Mouse (Mus musculus) gastrocnemius, adult 2 months (tissue): ENCODE results near the gene Gm4846. TPM values are rescaled to one million over a fixed set of nuclear protein-coding genes. Genes with fewer than 3 reads are reported as not detected.
"Not testable (repeated sequence)": the region's sequence is repeated elsewhere in the genome, so short reads cannot be mapped to it uniquely, and the experiment has no call there.

Experiments used
- DNase-seq: peaks from one replicate; pipeline ENCODE4 v3.0.0; 2022
- H3K27ac ChIP-seq: fragments of 200-600 bp; 2 replicates; pipeline ENCODE4 v1.8.1; 2022; ENCODE audit warnings: mild to moderate bottlenecking
- H3K4me3 ChIP-seq: fragments of 200-600 bp; 2 replicates; pipeline ENCODE4 v1.8.1; 2022; ENCODE audit warnings: mild to moderate bottlenecking, moderate library complexity
- CTCF ChIP-seq: fragments of 200-600 bp; IDR thresholded peaks from 2 replicates; pipeline ENCODE4 v1.8.1; 2022; ENCODE audit warnings: antibody characterized with exemption, mild to moderate bottlenecking, moderate library complexity
- intact Hi-C: fragments of 180-260 bp; cut with DNase I; formaldehyde crosslinking; loops from one replicate; pipeline ENCODE4 v1.15.1; 2025
- long read RNA-seq, 2 experiments: library from polyadenylated mRNA; stranded (forward); transcript quantifications; one replicate each; pipeline ENCODE4 v2.0.0; 2021
- total RNA-seq, 2 experiments: library from RNA; stranded (reverse); gene quantifications; 2 replicates each; pipeline ENCODE4 v1.2.3; 2021

The Gm4846 gene
- not detected for total RNA-seq
- long read RNA-seq, experiment 1 = 0 reads
- long read RNA-seq, experiment 2 = 0 reads

GRCm38 (mm10) chr1:166497488-166497887 lies at the start of gene Gm4846:
Gene Gm4846 (minus strand): TSS chr1:166497588.
- H3K27ac ChIP-seq, intact Hi-C loops, DNase-seq, H3K4me3 ChIP-seq: not testable (repeated sequence)

GRCm38 (mm10) chr1:166531521-166531920 lies 34.1 kb upstream of the Gm4846 start:
- DNase-seq, H3K27ac ChIP-seq, H3K4me3 ChIP-seq, intact Hi-C loops: not testable (repeated sequence)

GRCm38 (mm10) chr1:166524709-166525108 lies 27.3 kb upstream of the Gm4846 start:
- H3K4me3 ChIP-seq, DNase-seq, intact Hi-C loops, H3K27ac ChIP-seq: not testable (repeated sequence)

GRCm38 (mm10) chr1:166519626-166520025 lies 22.2 kb upstream of the Gm4846 start:
- H3K4me3 ChIP-seq, H3K27ac ChIP-seq, intact Hi-C loops, DNase-seq: not testable (repeated sequence)

- Histone ChIP-seq H3K4me3 (no peak overlapping the region), H3K27ac (no peak overlapping the region)
- TF ChIP-seq CTCF = no peak
- no peak for DNase-seq
- intact Hi-C loops = no loop called here
Observed at GRCm38 (mm10) chr1:166516556-166516955, 19.2 kb upstream of the Gm4846 start.

GRCm38 (mm10) chr1:166504206-166504605 lies 6.8 kb upstream of the Gm4846 start:
- H3K4me3 ChIP-seq, H3K27ac ChIP-seq, DNase-seq, intact Hi-C loops: not testable (repeated sequence)

GRCm38 (mm10) chr1:166479503-166479902 lies 17.9 kb downstream of the Gm4846 start:
- no peak for DNase-seq
- intact Hi-C loops = no loop called here
- H3K4me3 ChIP-seq = no peak overlapping the region
- no peak overlapping the region for H3K27ac ChIP-seq
- TF ChIP-seq CTCF = no peak

- no peak for TF ChIP-seq CTCF
- DNase-seq = no peak
- intact Hi-C loops = no loop called here
- H3K27ac ChIP-seq = no peak overlapping the region
- H3K4me3 ChIP-seq = no peak overlapping the region
Observed at GRCm38 (mm10) chr1:166467172-166467571, 30.2 kb downstream of the Gm4846 start.

- Histone ChIP-seq H3K4me3 (no peak overlapping the region), H3K27ac (no peak overlapping the region)
- no peak for TF ChIP-seq CTCF
- DNase-seq = no peak
- intact Hi-C loops = no loop called here
Observed at GRCm38 (mm10) chr1:166462544-166462943, 34.8 kb downstream of the Gm4846 start.

GRCm38 (mm10) chr1:166441992-166442391 lies 55.4 kb downstream of the Gm4846 start:
- no peak overlapping the region for H3K27ac ChIP-seq
- TF ChIP-seq CTCF = no peak
- no peak overlapping the region for H3K4me3 ChIP-seq
- DNase-seq = no peak
- intact Hi-C loops = no loop called here

- DNase-seq = no peak
- Histone ChIP-seq H3K27ac (no peak overlapping the region), H3K4me3 (no peak overlapping the region)
- no peak for TF ChIP-seq CTCF
- intact Hi-C loops = no loop called here
Observed at GRCm38 (mm10) chr1:166439426-166439825, 58.0 kb downstream of the Gm4846 start.

Other genes with a start within 250 kb of the Gm4846 start
- gene Ildr2, start 243.4 kb downstream of the Gm4846 start, total RNA-seq = 1 to 10 TPM; 1.3 to 2.5 TPM
- gene Tada1, start 118.5 kb downstream of the Gm4846 start, total RNA-seq = 1 to 10 TPM; 5.1 to 6.1 TPM
- 10 to 100 TPM; 12.2 to 12.7 TPM for gene Pogk, start 87.7 kb downstream of the Gm4846 start, total RNA-seq
- not detected for gene Gm4847, start 150.1 kb upstream of the Gm4846 start, total RNA-seq
- gene Fmo9, start 184.3 kb upstream of the Gm4846 start, total RNA-seq = not detected